In genomic region chr7:65643861-65644421, GRCm38 (mm10) we compare ENCODE assay signal across 7 mouse cellular contexts. TPM values are rescaled to one million over a fixed set of nuclear protein-coding genes. Genes with fewer than 3 reads are reported as not detected.
DNase-seq lines count a peak whose midpoint lies in the region; ATAC-seq and TF ChIP-seq lines count a peak whose summit lies in the region.

No protein-coding gene starts in this region.

- POLR2A ChIA-PET in Patski (lab: Charles Lee): no interaction called here

- CTCF ChIA-PET in Patski (lab: Charles Lee): interaction anchor here (1.6 kb wide), 1 partner anchor 326 kb away, joined by 10 read pairs; no protein-coding TSS in a partner anchor

- no peak for ATAC-seq in Patski
- ATAC-seq in stomach, postnatal 0 days (ENCODE audit: low FRiP score, low TSS enrichment): no peak

- peaks cover 2% of the 10 kb centered on the region; the same call in 1 of the 2 replicates for H3K9me3 ChIP-seq in ES-E14 (ENCODE audit: control insufficient read depth, insufficient read depth, low read depth, low read length)
- no peaks in the 10 kb centered on the region for H3K9me3 ChIP-seq in stomach, postnatal 0 days (ENCODE audit: control insufficient read depth, low read length)

- in situ Hi-C loops in ES-E14 (cut with MboI; ENCODE audit: low sequenced_read_pairs in 2 of 2, unreplicated experiment in 2 of 2): no loop called here
- in situ Hi-C loops in Patski (cut with MboI; ENCODE audit: low pct_unique_long_range_greater_than_20kb): no loop called here

- no peak overlapping the region for H3K27ac ChIP-seq in ES-E14 (ENCODE audit: insufficient read depth, low read depth, low read length, poor library complexity, severe bottlenecking)
- H3K27ac ChIP-seq in stomach, postnatal 0 days (replicated peaks): no peak overlapping the region

- H3K27me3 ChIP-seq in Patski: no peaks in the 10 kb centered on the region
- H3K27me3 ChIP-seq in stomach, postnatal 0 days (ENCODE audit: control insufficient read depth, insufficient read depth, low read length): no peaks in the 10 kb centered on the region

- no peak for DNase-seq in ES-E14 (ENCODE audit: low read depth, low spot score)
- peak; percentile 1 for DNase-seq in Patski (ENCODE audit: low read depth, low spot score)
- DNase-seq in heart, postnatal 10 days: peak; percentile 4 to 25
- DNase-seq in lung, adult 2 months: peak; percentile 36
- DNase-seq in stomach, postnatal 0 days (ENCODE audit: low spot score): no peak
- no peak for DNase-seq in left cerebral cortex, adult 8-10 months (ENCODE audit: low spot score in 2 of 2)
- DNase-seq in frontal cortex, postnatal 10 days (ENCODE audit: low spot score in 2 of 2): no peak

- TF ChIP-seq POLR2A in lung, adult 2 months (IDR thresholded peaks at IDR 0.05; ENCODE audit: borderline replicate concordance, extremely low read depth, low read depth, low read length): no peak

- TF ChIP-seq CTCF in Patski (IDR thresholded peaks at IDR 0.05): no peak
- TF ChIP-seq CTCF in lung, adult 2 months (IDR thresholded peaks at IDR 0.05; ENCODE audit: insufficient read depth, low read length): no peak
- peak; percentile 26; the same call in 1 of the 2 replicates for TF ChIP-seq CTCF in stomach, postnatal 0 days (IDR thresholded peaks at IDR 0.05; ENCODE audit: low read depth)

- peaks cover 0 to 1% of the 10 kb centered on the region in 2 experiments; a peak in 1 of 4 replicates for H3K4me1 ChIP-seq in ES-E14 (ENCODE audit: control insufficient read depth in 2 of 2, insufficient read depth in 2 of 2, low read length in 2 of 2, poor library complexity in 1 of 2)
- H3K4me1 ChIP-seq in lung, adult 2 months (ENCODE audit: control insufficient read depth, insufficient read depth, low read length): peaks cover 3% of the 10 kb centered on the region; the same call in 1 of the 2 replicates
- no peaks in the 10 kb centered on the region for H3K4me1 ChIP-seq in stomach, postnatal 0 days (replicated peaks; ENCODE audit: control insufficient read depth, insufficient read depth)

- 22% methylated on average over 6 of the region's 6 CpGs for WGBS in lung, adult 2 months
- 17% methylated on average over 6 of the region's 6 CpGs for WGBS in stomach, postnatal 0 days

- H3K4me3 ChIP-seq in ES-E14 (ENCODE audit: insufficient read depth in 1 of 2, low read depth in 1 of 2, low read length in 2 of 2, poor library complexity in 1 of 2, severe bottlenecking in 1 of 2): peak overlapping the region; percentile 51 to 58
- H3K4me3 ChIP-seq in lung, adult 2 months (replicated peaks; ENCODE audit: extremely low read depth, low read depth, low read length): peak overlapping the region; percentile 2
- H3K4me3 ChIP-seq in stomach, postnatal 0 days (ENCODE audit: low read depth, low read length): 0 out of 2 replicates have a peak overlapping the region, but pooled peaks have one; percentile 66

- H3K4me2 ChIP-seq in stomach, postnatal 0 days (replicated peaks; ENCODE audit: low read depth): peak overlapping the region; percentile 94; the same call in 1 of the 2 replicates

- peaks cover 3% of the 10 kb centered on the region for H3K36me3 ChIP-seq in ES-E14 (ENCODE audit: control insufficient read depth, insufficient read depth, low read length, poor library complexity, severe bottlenecking)
- H3K36me3 ChIP-seq in stomach, postnatal 0 days (ENCODE audit: control insufficient read depth, insufficient read depth, low read length): no peaks in the 10 kb centered on the region; the same call in 1 of the 2 replicates

- no peak for TF ChIP-seq EP300 in stomach, postnatal 0 days (optimal IDR thresholded peaks at IDR 0.05)

- intact Hi-C loops in heart, postnatal 10 days (cut with DNase I): loop anchor here (5.0 kb wide), 1 partner anchor 327 kb away; no protein-coding TSS in a partner anchor

- no peak overlapping the region for H3K9ac ChIP-seq in ES-E14 (ENCODE audit: insufficient read depth, low read depth, low read length, poor library complexity, severe bottlenecking)
- no peak overlapping the region for H3K9ac ChIP-seq in stomach, postnatal 0 days (ENCODE audit: low read length)

TF ChIP-seq in ES-E14, 5 proteins besides CTCF, POLR2A, EP300 and RAD21:
- TF ChIP-seq HCFC1 (IDR thresholded peaks at IDR 0.05; ENCODE audit: borderline replicate concordance, insufficient read depth, low read length) (no peak), ZNF384 (IDR thresholded peaks at IDR 0.05; ENCODE audit: low read depth, low read length) (no peak), CHD2 (IDR thresholded peaks at IDR 0.05; ENCODE audit: low read depth, low read length) (no peak), MAFK (IDR thresholded peaks at IDR 0.05; ENCODE audit: insufficient read depth, low read depth, low read length) (no peak), ZC3H11A (IDR thresholded peaks at IDR 0.05; ENCODE audit: borderline replicate concordance, low read depth, low read length) (no peak)

RNA-seq across cellular contexts. Expression of gene Tarsl2, which starts 0.8 kb away (rescaled TPM):
- total RNA-seq in ES-E14 (2012; rRNA removed): 3.0 and 3.2 TPM in 2 replicates
- polyA plus RNA-seq in Patski (2021): 15.0 TPM
- total RNA-seq in heart, postnatal 10 days (2021): 10 to 100 TPM; 26.7 to 27.7 TPM
- polyA plus RNA-seq in lung, adult 2 months (2012; rRNA removed): 3.8 and 4.1 TPM in 2 replicates
- polyA plus RNA-seq in stomach, postnatal 0 days (2015; fragmentation: Nextera tagmentation; extraction: Ambion mirVana): 5.2 and 6.2 TPM in 2 replicates
- 10 to 100 TPM; 40.1 to 41.8 (median 40.6) TPM for total RNA-seq in left cerebral cortex, adult 8-10 months (2022)

RNA-seq across cellular contexts. Expression of gene Tm2d3, which starts 47.0 kb away (rescaled TPM):
- 77.2 and 135 TPM in 2 replicates for total RNA-seq in ES-E14 (2012; rRNA removed)
- polyA plus RNA-seq in Patski (2021): 75.2 TPM
- 10 to 100 TPM; 19.0 to 24.0 TPM for total RNA-seq in heart, postnatal 10 days (2021)
- 85.5 and 92.1 TPM in 2 replicates for polyA plus RNA-seq in lung, adult 2 months (2012; rRNA removed)
- polyA plus RNA-seq in stomach, postnatal 0 days (2015; fragmentation: Nextera tagmentation; extraction: Ambion mirVana): 68.3 and 73.8 TPM in 2 replicates
- total RNA-seq in left cerebral cortex, adult 8-10 months (2022): 10 to 100 TPM; 47.5 to 64.0 (median 58.3) TPM

Comparison
In these comparisons a context has a peak if more than half of its experiments do, and no peak if none do; other contexts are left out.
1. DNase-seq: peak in Patski (single experiment), heart, postnatal 10 days (2 of 2) and lung, adult 2 months (single experiment); none in ES-E14 (single experiment), stomach, postnatal 0 days (single experiment), left cerebral cortex, adult 8-10 months (0 of 2) and frontal cortex, postnatal 10 days (0 of 2).
2. H3K4me3 ChIP-seq: peak in every context shown above with its lines; median percentile 66 in stomach, postnatal 0 days; 54 in ES-E14; 2 in lung, adult 2 months.